Mouse (Mus musculus) gastrocnemius, postnatal 14 days (tissue): ENCODE measurements around the gene Iqsec1. TPM values are rescaled to one million over a fixed set of nuclear protein-coding genes. Genes with fewer than 3 reads are reported as not detected.
A peak's percentile ranks its signal among the peaks of the same experiment; 100 is the strongest.

ENCODE experiments used
- DNase-seq: peaks from one replicate; pipeline ENCODE4 v3.0.0; 2021; ENCODE audit warnings: mixed read lengths
- intact Hi-C: fragments of 180-260 bp; cut with DNase I; formaldehyde crosslinking; loops from one replicate; pipeline ENCODE4 v1.15.1; 2025; ENCODE audit warnings: low total_unique reads
- total RNA-seq, 2 experiments: library from RNA; stranded (reverse); gene quantifications; 2 replicates each; pipeline ENCODE4 v1.2.3; 2021

Gene Iqsec1
- total RNA-seq, 2 experiments from 2014 or later, result 36.9 to 55.3 TPM

DNA sequence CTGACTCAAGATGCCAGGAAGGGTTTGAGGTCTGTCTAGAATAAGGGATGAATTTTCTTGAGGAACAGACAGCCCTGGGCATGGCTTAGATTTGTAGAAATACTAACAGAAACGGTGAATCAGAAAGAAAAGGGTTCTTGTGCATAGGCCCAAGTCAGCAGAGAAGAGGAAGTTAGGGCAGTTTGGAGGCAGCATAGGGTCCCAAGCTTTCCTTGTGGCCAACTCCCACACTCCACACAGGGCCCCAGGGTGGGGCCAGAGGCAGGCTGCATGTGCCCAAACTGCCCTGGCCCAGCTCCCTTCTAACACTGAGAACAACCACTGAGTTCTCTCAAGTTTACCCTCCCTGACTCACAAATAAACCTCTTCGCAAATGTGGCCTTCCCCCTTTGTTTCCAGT, 187.7 kb downstream of the Iqsec1 start:
- intact Hi-C loops, result no loop called here
- no peak for DNase-seq

DNA sequence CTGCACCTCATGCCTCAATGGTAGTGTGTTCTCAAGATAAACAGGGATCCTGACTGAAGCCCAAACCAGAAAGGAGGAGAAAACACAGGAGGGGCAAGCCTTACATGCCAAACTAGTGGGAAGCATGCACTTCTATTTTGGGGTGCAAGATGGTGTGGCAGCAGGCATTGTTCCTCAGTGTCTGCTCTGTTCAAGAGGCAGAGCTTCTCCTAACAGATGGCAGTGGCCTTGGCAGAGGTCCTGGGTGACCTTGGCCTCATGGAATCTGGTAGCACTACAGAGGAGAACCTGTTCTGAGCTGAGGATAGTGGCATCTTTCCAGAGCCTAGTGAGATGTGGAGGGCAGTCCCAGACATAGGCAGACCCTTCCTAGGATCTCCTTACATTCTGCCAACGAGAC, 189.4 kb downstream of the Iqsec1 start:
- intact Hi-C loops, result no loop called here
- DNase-seq, result no peak

- intact Hi-C loops, result no loop called here
- DNase-seq, result no peak
Measured at GRCm38 (mm10) chr6:90798201-90798600, 190.3 kb downstream of the Iqsec1 start.

- DNase-seq, result no peak
- intact Hi-C loops, result no loop called here
Measured at GRCm38 (mm10) chr6:90796902-90797596, 191.4 kb downstream of the Iqsec1 start.

DNA sequence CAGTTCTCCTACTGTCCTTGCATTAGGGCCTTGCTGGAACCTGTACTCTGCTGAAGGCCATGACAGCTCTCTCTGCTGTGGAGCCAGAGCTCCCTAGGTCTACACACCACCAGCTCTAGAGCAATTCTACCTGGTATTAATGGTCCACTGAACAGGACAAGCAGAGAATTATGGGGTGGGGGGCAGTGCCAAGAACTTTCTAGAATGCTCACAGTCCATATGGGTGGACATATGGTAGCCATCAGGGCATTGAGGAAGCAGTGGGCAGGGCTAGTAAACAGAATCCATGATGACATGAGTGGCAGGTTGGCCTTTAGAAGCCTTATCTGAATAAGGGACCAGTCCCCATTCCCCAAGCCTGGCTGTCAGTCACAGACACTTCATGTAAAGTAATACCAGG, 197.6 kb downstream of the Iqsec1 start:
- intact Hi-C loops, result no loop called here
- no peak for DNase-seq

DNA sequence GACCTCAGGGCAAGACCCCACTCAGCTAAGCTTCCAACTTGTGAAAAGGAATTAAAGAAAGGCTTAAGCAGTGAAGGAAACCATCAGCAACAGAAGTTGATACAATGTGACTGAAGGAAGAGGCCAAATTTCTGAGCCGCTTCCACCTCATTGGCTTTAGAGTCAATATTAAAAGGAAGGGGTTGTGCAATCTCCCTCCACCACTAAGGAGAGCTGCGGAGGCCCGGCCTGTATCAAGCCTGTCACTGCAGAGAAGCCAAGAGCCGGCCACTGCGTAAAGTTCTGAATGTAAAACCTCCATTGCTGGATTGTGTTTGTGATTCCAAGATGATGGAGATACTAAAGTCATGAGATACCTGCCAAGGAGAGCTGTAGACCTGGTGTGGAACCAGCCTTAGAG, 199.0 kb downstream of the Iqsec1 start:
- DNase-seq, result no peak
- intact Hi-C loops, result no loop called here

DNA sequence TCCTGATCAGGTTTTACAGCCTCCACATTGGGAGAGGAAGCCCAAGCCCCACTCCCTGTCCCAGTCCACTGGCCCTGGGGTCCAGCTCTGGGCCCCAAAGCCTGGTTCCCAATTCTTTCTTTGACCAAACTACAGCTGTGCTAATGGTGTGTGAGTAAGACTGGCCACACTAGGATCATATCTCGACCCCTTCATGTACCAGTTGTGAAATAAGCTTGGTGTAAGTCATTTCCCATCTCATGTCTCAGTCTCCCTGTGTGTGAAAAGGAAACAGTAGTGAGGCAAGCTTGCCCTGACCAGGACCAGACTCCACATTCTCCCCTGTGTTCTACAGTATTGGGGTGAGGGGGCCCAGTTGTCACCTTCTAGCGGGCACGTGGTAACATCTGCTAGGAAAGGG, 200.9 kb downstream of the Iqsec1 start:
- no peak for DNase-seq
- intact Hi-C loops, result no loop called here

DNA sequence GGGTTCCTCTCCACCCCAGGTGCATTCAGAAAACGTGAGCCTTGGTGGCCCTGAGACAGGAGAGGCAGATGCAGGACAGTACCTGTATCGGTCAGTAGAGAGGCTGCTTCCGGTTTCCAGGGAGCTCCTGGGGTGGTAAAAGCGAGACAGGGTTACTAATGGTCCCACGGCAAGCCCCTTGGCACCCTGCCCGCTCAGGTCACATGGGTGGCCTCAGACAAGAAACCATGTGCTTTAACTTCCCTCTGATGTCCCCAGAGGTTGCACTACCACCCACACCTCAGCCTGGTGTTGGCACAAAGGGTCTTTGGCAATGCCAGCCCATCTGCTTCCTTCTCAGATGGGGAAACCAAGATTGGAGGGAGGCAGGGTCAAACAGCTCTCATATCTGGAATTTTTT, 201.4 kb downstream of the Iqsec1 start:
- intact Hi-C loops, result no loop called here
- no peak for DNase-seq

- no peak for DNase-seq
- intact Hi-C loops, result no loop called here
Measured at GRCm38 (mm10) chr6:90786589-90786988, 201.9 kb downstream of the Iqsec1 start.

DNA sequence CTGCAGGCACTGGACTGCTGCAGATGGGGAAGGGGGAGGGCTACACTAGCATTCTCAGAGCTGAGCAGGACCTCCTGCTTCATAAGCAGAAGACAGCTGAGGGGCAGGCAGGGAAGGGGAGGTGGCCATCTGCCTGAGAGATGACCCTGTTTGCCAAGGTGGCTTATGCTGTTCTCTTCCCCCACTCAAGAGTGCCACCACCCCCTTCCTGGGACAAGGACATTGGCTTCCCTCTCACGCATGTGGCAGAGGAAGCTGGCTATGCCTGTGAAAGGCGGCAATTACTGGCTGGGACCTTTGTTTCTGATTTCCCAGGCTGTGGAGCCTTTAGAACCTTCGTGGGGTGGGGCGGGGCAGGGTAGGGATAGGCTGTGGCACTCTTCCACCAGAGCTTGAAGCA, 204.5 kb downstream of the Iqsec1 start:
- intact Hi-C loops, result no loop called here
- DNase-seq, result no peak

DNA sequence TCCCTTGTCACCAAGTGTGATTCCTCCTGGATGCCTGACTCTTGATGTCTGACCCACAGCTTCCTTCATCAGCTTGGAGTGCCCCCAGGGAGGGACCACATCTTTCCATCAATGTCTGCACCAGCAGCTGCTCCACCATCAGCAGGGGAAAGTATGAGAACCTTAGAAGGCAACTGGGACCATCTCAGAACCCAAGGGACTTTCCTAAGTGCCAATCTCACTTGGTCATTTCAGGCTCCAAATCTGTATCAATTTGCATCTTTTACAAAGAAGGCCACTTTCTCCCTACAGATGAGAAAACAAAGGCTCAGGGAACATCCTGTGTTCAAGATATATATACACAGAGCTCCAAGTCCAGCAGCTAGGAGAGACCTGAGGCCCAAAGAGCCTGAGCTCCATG, 205.3 kb downstream of the Iqsec1 start:
- intact Hi-C loops, result no loop called here
- DNase-seq, result no peak

- DNase-seq, result peak; percentile 54
- intact Hi-C loops, result no loop called here
Measured at GRCm38 (mm10) chr6:90781921-90782770, 206.3 kb downstream of the Iqsec1 start.

DNA sequence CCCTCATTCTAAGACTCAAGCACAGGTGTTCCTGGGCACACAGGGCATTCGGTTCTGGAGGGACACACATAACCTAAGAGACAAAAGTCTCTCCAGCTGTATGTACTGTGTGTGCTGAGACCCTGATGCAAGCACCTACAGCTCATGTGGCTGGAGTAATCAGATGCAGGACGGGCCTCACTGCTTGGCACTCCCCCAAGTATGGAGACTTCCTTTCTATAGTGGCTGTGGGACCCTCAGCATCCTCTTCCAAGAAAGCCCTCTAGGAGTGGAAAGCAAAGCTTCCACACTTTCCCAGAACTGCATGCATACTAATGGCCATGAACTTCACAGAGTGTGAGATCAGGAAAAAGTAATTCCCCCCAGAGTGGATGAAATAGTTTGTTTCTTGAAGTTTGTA, 208.0 kb downstream of the Iqsec1 start:
- intact Hi-C loops, result no loop called here
- no peak for DNase-seq

- intact Hi-C loops, result no loop called here
- no peak for DNase-seq
Measured at GRCm38 (mm10) chr6:90778841-90779240, 209.6 kb downstream of the Iqsec1 start.

DNA sequence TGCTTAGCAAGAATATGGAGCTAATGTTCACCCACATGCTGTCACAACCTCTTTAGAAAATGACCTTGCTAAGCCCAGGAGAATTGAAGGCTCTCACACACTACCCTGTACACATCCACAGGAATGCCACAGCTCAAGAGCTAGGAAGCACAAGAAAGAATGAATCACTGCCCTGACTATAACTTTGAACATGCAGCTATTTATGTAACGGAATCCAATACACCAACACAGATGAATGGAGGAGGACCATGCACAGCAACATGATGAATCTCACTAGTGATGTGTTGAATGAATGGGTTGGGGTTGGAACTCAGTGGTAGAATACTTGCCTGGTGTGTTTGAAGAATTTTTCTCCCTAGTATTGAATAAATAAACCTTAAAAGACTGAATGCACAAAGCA, 211.2 kb downstream of the Iqsec1 start:
- DNase-seq, result no peak
- intact Hi-C loops, result no loop called here

DNA sequence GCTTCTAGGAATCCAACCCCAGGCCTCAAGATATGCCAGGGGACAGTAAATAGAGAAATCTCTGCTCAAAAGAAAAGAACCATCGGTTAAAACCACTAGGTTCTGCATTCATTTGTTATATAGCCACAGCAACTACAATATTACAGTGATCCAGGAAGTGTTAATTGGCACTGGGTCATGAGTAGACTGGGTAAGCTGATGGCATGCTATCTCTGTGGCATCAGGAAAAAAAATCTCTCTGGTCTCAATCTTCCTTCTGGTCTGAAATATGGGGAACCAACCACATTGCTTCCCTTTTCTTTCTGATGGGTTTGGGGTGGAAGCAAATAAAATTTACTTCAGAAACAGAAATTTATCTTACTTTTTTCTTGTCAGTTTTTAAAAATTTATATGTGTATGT, 212.9 kb downstream of the Iqsec1 start:
- intact Hi-C loops, result no loop called here

GRCm38 (mm10) chr6:90773811-90774233, 214.7 kb downstream of the Iqsec1 start:
- intact Hi-C loops, result no loop called here
- peak; percentile 60 for DNase-seq

More for the DNA sequence above, 212.9 kb downstream of the Iqsec1 start:
- no peak for DNase-seq

DNA sequence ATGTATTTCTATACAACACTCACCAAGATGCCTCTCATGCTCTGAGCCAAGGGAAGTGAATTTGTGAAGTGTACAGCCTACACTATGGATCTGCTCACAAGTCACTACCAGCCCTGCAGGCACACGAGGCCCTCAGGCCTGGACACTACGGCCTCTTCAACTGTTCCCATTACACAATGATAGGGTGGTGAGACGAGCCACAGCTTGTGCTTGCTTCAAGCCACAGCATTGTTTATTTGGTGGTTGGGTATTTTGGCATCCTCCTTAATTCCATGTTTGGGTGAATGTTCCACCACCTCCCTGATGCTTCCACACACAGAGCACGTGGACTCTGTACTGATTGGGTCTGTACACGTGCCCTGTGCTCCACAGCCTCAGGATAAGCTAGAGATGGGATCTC, 216.4 kb downstream of the Iqsec1 start:
- intact Hi-C loops, result no loop called here
- no peak for DNase-seq

- DNase-seq, result no peak
- intact Hi-C loops, result no loop called here
Measured at GRCm38 (mm10) chr6:90768526-90768925, 220.0 kb downstream of the Iqsec1 start.

DNA sequence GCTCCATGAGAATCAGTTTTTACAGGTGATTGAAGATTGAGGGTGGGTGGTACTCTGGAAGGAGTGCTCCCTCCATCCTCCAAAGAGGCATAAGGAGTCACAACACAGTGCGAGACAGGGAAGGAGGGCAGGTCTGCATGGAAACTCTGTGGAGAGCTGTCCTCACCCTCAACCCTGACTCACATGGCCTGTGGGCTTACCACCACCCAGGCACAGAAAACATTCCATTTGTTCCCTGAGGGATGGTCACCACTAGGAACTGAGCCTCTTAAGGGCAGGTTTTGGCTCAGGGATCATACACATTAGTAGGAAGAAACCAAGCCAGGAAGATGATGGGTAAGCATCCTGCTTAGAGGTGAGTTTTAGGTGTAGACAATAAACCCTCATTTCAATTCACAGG, 220.6 kb downstream of the Iqsec1 start:
- DNase-seq, result no peak
- intact Hi-C loops, result no loop called here

DNA sequence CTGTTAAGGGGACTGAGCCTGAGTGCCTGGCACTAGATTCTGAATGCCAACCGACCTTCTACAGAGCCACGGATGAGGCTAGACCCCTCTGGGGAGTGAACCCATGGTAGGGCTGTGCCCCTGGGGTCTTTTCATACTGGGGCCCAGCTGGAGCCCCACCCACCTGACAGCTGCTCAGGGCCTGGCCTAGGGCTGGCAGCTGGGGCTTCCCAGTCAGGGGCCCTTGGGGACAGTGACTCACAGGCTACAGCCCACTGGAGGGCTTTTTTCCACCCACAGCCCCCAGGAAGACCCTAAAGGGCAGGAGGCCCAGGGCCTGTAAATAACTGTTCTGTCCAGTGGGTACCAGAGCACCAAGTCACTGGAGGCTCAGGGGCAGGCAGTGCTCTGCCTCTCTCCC, 223.7 kb downstream of the Iqsec1 start:
- intact Hi-C loops, result no loop called here
- DNase-seq, result peak; percentile 60
